Comparison of ENCODE assay signal across 12 mouse cellular contexts in the genomic region with DNA sequence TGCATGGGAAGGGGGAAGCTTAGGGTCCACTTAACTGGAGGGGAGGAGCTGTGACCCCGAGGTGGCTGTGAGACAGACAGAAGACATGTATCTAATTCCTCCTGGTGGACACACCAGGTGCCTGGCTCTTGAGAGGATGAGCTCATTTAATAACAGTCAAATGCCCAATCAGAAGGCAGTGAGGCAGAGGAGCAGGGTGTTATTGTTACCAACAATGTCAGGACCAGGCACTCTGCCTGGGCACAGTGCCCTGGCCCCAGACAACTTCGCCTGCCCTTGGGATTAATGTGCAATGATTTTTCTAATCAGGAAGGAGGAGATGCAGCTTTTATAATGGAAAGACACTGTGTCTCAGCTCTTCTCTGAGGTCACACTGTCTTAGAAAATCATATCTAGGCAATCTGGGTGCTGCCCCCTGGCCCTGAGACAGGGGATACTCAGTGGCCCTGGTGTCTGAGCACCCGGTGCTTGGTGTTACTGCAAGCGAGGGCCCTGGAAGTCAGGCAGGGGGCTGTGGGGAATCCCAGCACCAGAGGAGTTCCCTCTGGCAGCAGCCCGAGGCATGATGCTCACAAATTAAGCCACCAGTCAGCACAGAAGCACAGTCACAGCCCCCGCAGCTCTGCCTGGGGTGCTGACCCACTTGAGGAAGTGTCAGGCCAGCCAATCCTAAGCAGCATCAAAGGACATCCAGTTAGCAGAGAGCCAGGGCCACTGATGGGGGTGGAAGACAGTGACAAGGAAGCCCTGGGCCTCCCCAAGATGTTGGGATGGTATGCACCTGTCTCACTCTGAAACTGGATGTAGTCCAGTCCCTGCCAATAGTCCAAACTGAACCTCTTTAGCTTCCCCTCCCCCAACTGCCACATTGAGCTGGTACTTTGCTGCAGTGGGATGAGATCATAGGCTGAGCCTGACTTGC.
DNase-seq lines count a peak whose midpoint lies in the region; ATAC-seq and TF ChIP-seq lines count a peak whose summit lies in the region.
"Had no signal": no experiment of that assay in that cellular context is flagged by ENCODE, and none has a peak within 500 bp of the region (broad histone marks: within the 10 kb centered on the region; RNA-seq: fewer than 3 reads in every experiment).

No protein-coding gene starts in this region.

- no peak overlapping the region for H3K9ac ChIP-seq in kidney, embryonic 16.5 days (replicated peaks; ENCODE audit: low read length)
- H3K9ac ChIP-seq in midbrain, postnatal 0 days (replicated peaks; ENCODE audit: low read length, poor library complexity, severe bottlenecking) = no peak overlapping the region

- no peak for TF ChIP-seq POLR2A in cerebellum, adult 2 months (IDR thresholded peaks at IDR 0.05; ENCODE audit: borderline replicate concordance, insufficient read depth, low read length)

- no peak for TF ChIP-seq CTCF in cerebellum, adult 2 months (IDR thresholded peaks at IDR 0.05; ENCODE audit: borderline replicate concordance, insufficient read depth, low read depth, low read length)
- TF ChIP-seq CTCF in midbrain, postnatal 0 days (IDR thresholded peaks at IDR 0.05) = peak; percentile 39

- no peaks in the 10 kb centered on the region for H3K9me3 ChIP-seq in kidney, embryonic 16.5 days (ENCODE audit: low read length)
- H3K9me3 ChIP-seq in hindbrain, embryonic 10.5 days = no peaks in the 10 kb centered on the region
- H3K9me3 ChIP-seq in midbrain, postnatal 0 days (ENCODE audit: low read length) = no peaks in the 10 kb centered on the region
- no peaks in the 10 kb centered on the region for H3K9me3 ChIP-seq in heart, embryonic 10.5 days

- H3K27ac ChIP-seq in kidney, embryonic 16.5 days (ENCODE audit: low read length) = no peak overlapping the region
- H3K27ac ChIP-seq in cerebellum, adult 2 months (ENCODE audit: insufficient read depth, low read length) = peak overlapping the region; percentile 96
- H3K27ac ChIP-seq in hindbrain, embryonic 10.5 days = peak overlapping the region; percentile 46
- H3K27ac ChIP-seq in midbrain, postnatal 0 days (ENCODE audit: low read depth, low read length) = peak overlapping the region; percentile 38; the same call in 1 of the 2 replicates
- H3K27ac ChIP-seq in heart, embryonic 10.5 days = no peak overlapping the region

- intact Hi-C loops in gastrocnemius, postnatal 14 days (cut with DNase I; ENCODE audit: low total_unique reads) = no loop called here

- no peaks in the 10 kb centered on the region for H3K36me3 ChIP-seq in kidney, embryonic 16.5 days (ENCODE audit: insufficient read depth, low read length)
- H3K36me3 ChIP-seq in hindbrain, embryonic 10.5 days = 0 out of 2 replicates have a peak, but pooled peaks cover 3% of the 10 kb centered on the region
- H3K36me3 ChIP-seq in midbrain, postnatal 0 days (ENCODE audit: insufficient read depth, low read length) = 0 out of 2 replicates have a peak, but pooled peaks cover 6% of the 10 kb centered on the region
- H3K36me3 ChIP-seq in heart, embryonic 10.5 days = peaks cover 14% of the 10 kb centered on the region; the same call in 1 of the 2 replicates

- no peak overlapping the region for H3K4me2 ChIP-seq in kidney, embryonic 16.5 days (replicated peaks; ENCODE audit: low read depth, low read length)
- no peak overlapping the region for H3K4me2 ChIP-seq in midbrain, postnatal 0 days (ENCODE audit: low read depth, low read length, poor library complexity, severe bottlenecking)

- H3K4me1 ChIP-seq in kidney, embryonic 16.5 days (ENCODE audit: insufficient read depth, low read length) = no peaks in the 10 kb centered on the region
- peaks cover 75% of the 10 kb centered on the region for H3K4me1 ChIP-seq in cerebellum, adult 2 months (ENCODE audit: control insufficient read depth, insufficient read depth, low read length)
- peaks cover 77% of the 10 kb centered on the region for H3K4me1 ChIP-seq in hindbrain, embryonic 10.5 days (replicated peaks)
- H3K4me1 ChIP-seq in midbrain, postnatal 0 days (ENCODE audit: insufficient read depth, low read length) = peaks cover 29% of the 10 kb centered on the region
- peaks cover 42% of the 10 kb centered on the region for H3K4me1 ChIP-seq in heart, embryonic 10.5 days

- WGBS in kidney, embryonic 16.5 days = 56% methylated on average over 6 of the region's 6 CpGs
- WGBS in cerebellum, adult 2 months = 6% methylated on average over 6 of the region's 6 CpGs
- WGBS in hindbrain, embryonic 10.5 days = 64% methylated on average over 6 of the region's 6 CpGs
- 48% methylated on average over 6 of the region's 6 CpGs for WGBS in midbrain, postnatal 0 days
- 63% methylated on average over 6 of the region's 6 CpGs for WGBS in heart, embryonic 10.5 days

- no peaks in the 10 kb centered on the region for H3K27me3 ChIP-seq in kidney, embryonic 16.5 days (ENCODE audit: insufficient read depth, low read length)
- no peaks in the 10 kb centered on the region for H3K27me3 ChIP-seq in cerebellum, adult 2 months (ENCODE audit: control insufficient read depth, insufficient read depth, low read length)
- H3K27me3 ChIP-seq in hindbrain, embryonic 10.5 days (ENCODE audit: insufficient read depth, poor library complexity, severe bottlenecking) = no peaks in the 10 kb centered on the region
- H3K27me3 ChIP-seq in midbrain, postnatal 0 days (ENCODE audit: insufficient read depth, low read length) = no peaks in the 10 kb centered on the region
- H3K27me3 ChIP-seq in heart, embryonic 10.5 days (ENCODE audit: insufficient read depth, poor library complexity, severe bottlenecking) = no peaks in the 10 kb centered on the region

- ATAC-seq in kidney, embryonic 16.5 days (ENCODE audit: low FRiP score, low TSS enrichment) = no peak
- ATAC-seq in midbrain, postnatal 0 days (ENCODE audit: low FRiP score) = no peak
- ATAC-seq in erythroblast, adult 5-6 weeks (replicated peaks; ENCODE audit: low FRiP score, poor library complexity, severe bottlenecking) = no peak

- no peak overlapping the region for H3K4me3 ChIP-seq in kidney, embryonic 16.5 days (ENCODE audit: low read length)
- H3K4me3 ChIP-seq in cerebellum, adult 2 months (replicated peaks; ENCODE audit: insufficient read depth, low read depth, low read length) = no peak overlapping the region
- H3K4me3 ChIP-seq in hindbrain, embryonic 10.5 days = no peak overlapping the region
- H3K4me3 ChIP-seq in midbrain, postnatal 0 days (ENCODE audit: low read depth, low read length) = no peak overlapping the region
- H3K4me3 ChIP-seq in heart, embryonic 10.5 days = no peak overlapping the region
- H3K4me3 ChIP-seq: myocyte had no signal

- DNase-seq in kidney, postnatal 10 days = peak; percentile 33
- peak; percentile 75 to 80 for DNase-seq in cerebellum, adult 2 months
- DNase-seq in hindbrain, embryonic 10.5 days (ENCODE audit: low spot score) = no peak
- peak; percentile 44 for DNase-seq in midbrain, postnatal 0 days (ENCODE audit: low spot score)
- DNase-seq in heart, embryonic 10.5 days (ENCODE audit: low spot score) = no peak
- DNase-seq in gastrocnemius, postnatal 14 days = no peak
- DNase-seq: heart, postnatal 14 days; kidney, postnatal 36 days; thymus, postnatal 14 days had no signal

Comparison
In these comparisons a context has a peak if more than half of its experiments do, and no peak if none do; other contexts are left out.
1. DNase-seq: peak in kidney, postnatal 10 days (single experiment), cerebellum, adult 2 months (2 of 2) and midbrain, postnatal 0 days (single experiment); none in hindbrain, embryonic 10.5 days (single experiment), heart, embryonic 10.5 days (single experiment) and gastrocnemius, postnatal 14 days (single experiment).
2. H3K27ac ChIP-seq: peak in cerebellum, adult 2 months (single experiment), hindbrain, embryonic 10.5 days (single experiment) and midbrain, postnatal 0 days (single experiment); none in kidney, embryonic 16.5 days (single experiment) and heart, embryonic 10.5 days (single experiment).